Mouse (Mus musculus): ENCODE measurements around the gene Mbd3l1. TPM values are rescaled to one million over a fixed set of nuclear protein-coding genes. Genes with fewer than 3 reads are reported as not detected.

The Mbd3l1 gene
- total and polyA plus RNA-seq, 3 experiments = not detected

- no peak for DNase-seq (ENCODE audit: low read depth, low spot score)
Measured at GRCm38 (mm10) chr9:18473324-18474128, 4.6 kb upstream of the Mbd3l1 start.

DNA sequence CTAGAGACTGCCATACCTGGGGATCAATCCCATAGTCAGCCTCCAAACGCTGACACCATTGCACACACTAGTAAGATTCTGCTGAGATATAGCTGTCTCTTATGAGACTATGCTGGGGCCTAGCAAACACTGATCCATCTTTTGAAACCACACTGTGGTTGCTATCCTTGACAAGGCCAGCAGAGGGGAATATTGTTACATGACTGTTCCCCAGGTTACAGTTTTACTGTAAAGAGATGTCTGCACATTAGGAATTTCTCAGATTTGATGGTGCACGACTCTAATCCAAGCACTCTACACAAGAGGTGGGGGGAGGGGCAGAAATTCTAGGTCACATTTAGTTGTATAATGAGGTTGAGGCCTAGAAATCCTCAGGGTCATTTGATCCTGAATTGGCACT is 29.9 kb downstream of the Mbd3l1 start:
- no peaks in the 10 kb centered on the region for H3K36me3 ChIP-seq (ENCODE audit: control insufficient read depth in 1 of 2, insufficient read depth in 2 of 2, low read length in 2 of 2)
- H3K9me3 ChIP-seq (replicated peaks; ENCODE audit: insufficient read depth, low read length) = no peaks in the 10 kb centered on the region
- H3K9ac ChIP-seq (ENCODE audit: control insufficient read depth, low read depth, low read length, poor library complexity, severe bottlenecking) = no peak overlapping the region
- no peak overlapping the region for H3K4me3 ChIP-seq (ENCODE audit: control insufficient read depth in 1 of 2, insufficient read depth in 1 of 2, low read depth in 2 of 2, low read length in 2 of 2)
- DNase-seq (ENCODE audit: low read depth, low spot score) = no peak
- no peaks in the 10 kb centered on the region for H3K4me1 ChIP-seq (ENCODE audit: control insufficient read depth in 1 of 2, insufficient read depth in 2 of 2, low read length in 2 of 2)
- H3K27ac ChIP-seq (ENCODE audit: control insufficient read depth, low read depth, low read length) = no peak overlapping the region
- H3K79me2 ChIP-seq (ENCODE audit: control insufficient read depth, insufficient read depth, low read length, poor library complexity) = no peaks in the 10 kb centered on the region
- no peaks in the 10 kb centered on the region for H3K27me3 ChIP-seq (ENCODE audit: control insufficient read depth in 1 of 2, insufficient read depth in 2 of 2, low read length in 2 of 2)
- TF ChIP-seq SMC3 (IDR thresholded peaks at IDR 0.05; ENCODE audit: low read depth, low read length) (peak; percentile 12; the same call in 1 of the 2 replicates), RAD21 (IDR thresholded peaks at IDR 0.05; ENCODE audit: low read depth, low read length) (peak; percentile 31), CTCF (IDR thresholded peaks at IDR 0.05 in 2 of 3, conservative IDR thresholded peaks at IDR 0.05 in 1 of 3; ENCODE audit: control insufficient read depth in 1 of 3, insufficient read depth in 1 of 3, low read depth in 2 of 3, low read length in 3 of 3, poor library complexity in 1 of 3, severe bottlenecking in 1 of 3) (peak in 1 of 3 experiments; percentile 24; a peak in 2 of 6 replicates), NRF1 (IDR thresholded peaks at IDR 0.05; ENCODE audit: insufficient read depth, low read depth, low read length, poor library complexity, severe bottlenecking) (no peak)

More at GRCm38 (mm10) chr9:18473324-18474128, 4.6 kb upstream of the Mbd3l1 start:
- no peak overlapping the region for H3K27ac ChIP-seq (ENCODE audit: control insufficient read depth, low read depth, low read length)
- no peaks in the 10 kb centered on the region for H3K79me2 ChIP-seq (ENCODE audit: control insufficient read depth, insufficient read depth, low read length, poor library complexity)
- H3K9me3 ChIP-seq (replicated peaks; ENCODE audit: insufficient read depth, low read length) = no peaks in the 10 kb centered on the region
- no peaks in the 10 kb centered on the region for H3K36me3 ChIP-seq (ENCODE audit: control insufficient read depth in 1 of 2, insufficient read depth in 2 of 2, low read length in 2 of 2)
- TF ChIP-seq CHD1 (IDR thresholded peaks at IDR 0.05; ENCODE audit: low read depth, low read length) = no peak
- no peak for TF ChIP-seq E2F4 (IDR thresholded peaks at IDR 0.05; ENCODE audit: borderline replicate concordance, low read depth, low read length)
- TF ChIP-seq CHD2 (IDR thresholded peaks at IDR 0.05; ENCODE audit: low read length) = no peak
- TF ChIP-seq GABPA (IDR thresholded peaks at IDR 0.05; ENCODE audit: low read depth, low read length) = no peak
- TF ChIP-seq POLR2AphosphoS2 (IDR thresholded peaks at IDR 0.05; ENCODE audit: low read length) = no peak
- TF ChIP-seq MAZ (IDR thresholded peaks at IDR 0.05; ENCODE audit: low read depth, low read length) = no peak
- no peak for TF ChIP-seq MYC (IDR thresholded peaks at IDR 0.05; ENCODE audit: low read depth, low read length)
- TF ChIP-seq TAL1 (IDR thresholded peaks at IDR 0.05; ENCODE audit: low read length) = no peak
- no peak for TF ChIP-seq TCF12 (IDR thresholded peaks at IDR 0.05; ENCODE audit: low read depth, low read length)
- TF ChIP-seq NRF1 (IDR thresholded peaks at IDR 0.05; ENCODE audit: insufficient read depth, low read depth, low read length, poor library complexity, severe bottlenecking) = no peak
- no peak for TF ChIP-seq MEF2A (IDR thresholded peaks at IDR 0.05; ENCODE audit: extremely low read depth, insufficient replicate concordance, low read depth, low read length, poor library complexity, severe bottlenecking)
- no peak for TF ChIP-seq SIN3A (IDR thresholded peaks at IDR 0.05; ENCODE audit: low read length)
- TF ChIP-seq HCFC1 (IDR thresholded peaks at IDR 0.05; ENCODE audit: low read depth, low read length) = no peak
- H3K9ac ChIP-seq (ENCODE audit: control insufficient read depth, low read depth, low read length, poor library complexity, severe bottlenecking) = no peak overlapping the region
- no peak overlapping the region for H3K4me3 ChIP-seq (ENCODE audit: control insufficient read depth in 1 of 2, insufficient read depth in 1 of 2, low read depth in 2 of 2, low read length in 2 of 2)
- no peaks in the 10 kb centered on the region for H3K27me3 ChIP-seq (ENCODE audit: control insufficient read depth in 1 of 2, insufficient read depth in 2 of 2, low read length in 2 of 2)
- no peaks in the 10 kb centered on the region for H3K4me1 ChIP-seq (ENCODE audit: control insufficient read depth in 1 of 2, insufficient read depth in 2 of 2, low read length in 2 of 2)

Other genes starting within 250 kb of the Mbd3l1 start
- gene Chordc1, start 186.2 kb upstream of the Mbd3l1 start, total RNA-seq (2012; rRNA removed) = 247 and 299 TPM in 2 replicates
- 100 to 1,000 TPM; 207 to 287 TPM for gene Chordc1, start 186.2 kb upstream of the Mbd3l1 start, polyA plus RNA-seq (2012; ENCODE audit: insufficient read depth in 1 of 2, insufficient read length in 2 of 2, low read depth in 1 of 2, low replicate concordance in 2 of 2, missing spikeins in 1 of 2)
- gene Naalad2, start 75.4 kb upstream of the Mbd3l1 start, total RNA-seq (2012; rRNA removed) = 0.04 TPM in 1 of 2 replicates, not detected in the other
- under 1 TPM in 1 of 2 experiments, not detected in 1; 0.06 TPM for gene Naalad2, start 75.4 kb upstream of the Mbd3l1 start, polyA plus RNA-seq (2012; ENCODE audit: insufficient read depth in 1 of 2, insufficient read length in 2 of 2, low read depth in 1 of 2, low replicate concordance in 2 of 2, missing spikeins in 1 of 2)
- gene Ubtfl1, start 73.9 kb upstream of the Mbd3l1 start, total RNA-seq (2012; rRNA removed) = not detected in 2 replicates
- not detected for gene Ubtfl1, start 73.9 kb upstream of the Mbd3l1 start, polyA plus RNA-seq (2012; ENCODE audit: insufficient read depth in 1 of 2, insufficient read length in 2 of 2, low read depth in 1 of 2, low replicate concordance in 2 of 2, missing spikeins in 1 of 2)
- gene Mbd3l2, start 47.7 kb upstream of the Mbd3l1 start, total RNA-seq (2012; rRNA removed) = not detected in 2 replicates
- gene Mbd3l2, start 47.7 kb upstream of the Mbd3l1 start, polyA plus RNA-seq (2012; ENCODE audit: insufficient read depth in 1 of 2, insufficient read length in 2 of 2, low read depth in 1 of 2, low replicate concordance in 2 of 2, missing spikeins in 1 of 2) = not detected
- gene Zfp558, start 91 bp upstream of the Mbd3l1 start, total RNA-seq (2012; rRNA removed) = not detected in 2 replicates
- gene Zfp558, start 91 bp upstream of the Mbd3l1 start, polyA plus RNA-seq (2012; ENCODE audit: insufficient read depth in 1 of 2, insufficient read length in 2 of 2, low read depth in 1 of 2, low replicate concordance in 2 of 2, missing spikeins in 1 of 2) = not detected
- gene Muc16, start 196.2 kb downstream of the Mbd3l1 start, total RNA-seq (2012; rRNA removed) = under 0.01 TPM in 1 of 2 replicates, not detected in the other
- not detected for gene Muc16, start 196.2 kb downstream of the Mbd3l1 start, polyA plus RNA-seq (2012; ENCODE audit: insufficient read depth in 1 of 2, insufficient read length in 2 of 2, low read depth in 1 of 2, low replicate concordance in 2 of 2, missing spikeins in 1 of 2)